Mouse (Mus musculus) brain, embryonic 14.5 days (tissue): ENCODE results near the gene Hist1h3f.

Experiments
- CTCF ChIP-seq: fragments of 200-500 bp; IDR thresholded peaks from 2 replicates; pipeline ENCODE4 v1.5.1; 2012; ENCODE audit warnings: inconsistent platforms, mild to moderate bottlenecking, moderate library complexity, borderline replicate concordance; ENCODE audit not compliant: insufficient read depth, insufficient read length; ENCODE audit errors: extremely low read depth
- POLR2A ChIP-seq: fragments of 200-500 bp; IDR thresholded peaks from 2 replicates; pipeline ENCODE4 v1.6.1; 2012; ENCODE audit warnings: mild to moderate bottlenecking, inconsistent platforms, borderline replicate concordance; ENCODE audit not compliant: poor library complexity, insufficient read depth, insufficient read length, severe bottlenecking; ENCODE audit errors: extremely low read depth

DNA sequence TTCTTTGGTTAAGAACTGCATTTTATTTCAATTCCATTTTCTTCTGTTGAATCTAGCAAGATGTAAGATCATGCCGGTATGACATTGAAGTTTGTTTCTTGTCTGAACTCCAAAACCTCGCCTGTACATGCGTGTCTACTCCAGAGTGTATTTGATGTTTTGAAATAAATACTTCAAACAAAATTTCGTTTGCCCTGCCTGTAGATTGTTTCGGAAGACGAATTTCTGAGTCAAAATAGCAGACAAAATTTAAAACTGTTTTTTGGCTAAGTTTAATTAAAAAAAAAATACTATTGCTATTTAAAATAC lies 25.6 kb upstream of the Hist1h3f start:
- TF ChIP-seq CTCF (no peak), POLR2A (no peak)
